Mouse (Mus musculus) large intestine, adult 2 months (tissue): ENCODE results near the gene Glp1r. TPM values are rescaled to one million over a fixed set of nuclear protein-coding genes. Genes with fewer than 3 reads are reported as not detected.

Experiments used
- DNase-seq: peaks from one replicate; pipeline ENCODE4 v3.0.0-alpha.2; 2012; ENCODE audit warnings: low read depth, low spot score
- WGBS: fragments of 180-500 bp; shearing (Covaris S2); methylation state at CpG from one replicate; pipeline ENCODE4 v1.1.7; 2018; 5-methylcytosine and 5-hydroxymethylcytosine counted together
- polyA plus RNA-seq: library from polyadenylated mRNA; depleted of rRNA; stranded (reverse); fragments of >200 nt; gene quantifications from 2 replicates; pipeline ENCODE4 v1.2.3, GENCODE M21; 2012; rRNA removed

Gene Glp1r
- polyA plus RNA-seq, 1 experiment: 0.26 TPM

DNA sequence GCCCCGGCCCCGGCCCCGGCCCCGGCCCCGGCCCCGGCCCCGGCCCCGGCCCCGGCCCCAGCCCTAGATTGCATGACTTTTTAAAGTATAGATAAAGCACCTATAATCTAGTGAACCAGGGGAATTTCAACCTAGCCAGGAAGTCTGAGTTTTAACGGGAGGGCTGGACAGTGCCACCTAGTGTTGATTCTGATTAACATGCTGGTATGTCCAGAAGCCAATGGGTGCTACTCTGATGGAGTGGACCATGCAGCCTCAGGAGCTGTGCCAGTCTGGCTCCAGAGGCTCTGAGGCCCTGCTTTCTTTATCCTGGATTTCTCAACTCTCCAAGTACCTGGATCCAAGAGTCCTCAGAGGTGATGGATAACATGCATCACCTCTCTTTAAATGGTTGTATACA is 88.6 kb downstream of the Glp1r start:
- DNase-seq: no peak
- WGBS: 60% methylated on average over 10 of the region's 10 CpGs

Other genes with a start within 250 kb of the Glp1r start
- not detected in 2 replicates for gene Umodl1, start 52.8 kb downstream of the Glp1r start, polyA plus RNA-seq
- 3.2 and 3.4 TPM in 2 replicates for gene Abcg1, start 155.9 kb downstream of the Glp1r start, polyA plus RNA-seq
- gene Tff3, start 227.8 kb downstream of the Glp1r start, polyA plus RNA-seq: 11,983 and 17,407 TPM in 2 replicates
- gene Tff2, start 242.5 kb downstream of the Glp1r start, polyA plus RNA-seq: 0.32 and 3.5 TPM in 2 replicates